Mouse (Mus musculus) erythroblast, embryonic 14.5 days (primary cell): ENCODE results near the gene Elf1.

Source experiments
- GATA1 ChIP-seq: IDR thresholded peaks from 2 replicates; pipeline ENCODE4 v1.6.1; 2012; ENCODE audit warnings: low read length, inconsistent platforms, mixed read lengths
- TAL1 ChIP-seq: IDR thresholded peaks from 3 replicates; pipeline ENCODE4 v1.6.1; 2012; ENCODE audit warnings: low read length, inconsistent platforms, mixed read lengths

DNA sequence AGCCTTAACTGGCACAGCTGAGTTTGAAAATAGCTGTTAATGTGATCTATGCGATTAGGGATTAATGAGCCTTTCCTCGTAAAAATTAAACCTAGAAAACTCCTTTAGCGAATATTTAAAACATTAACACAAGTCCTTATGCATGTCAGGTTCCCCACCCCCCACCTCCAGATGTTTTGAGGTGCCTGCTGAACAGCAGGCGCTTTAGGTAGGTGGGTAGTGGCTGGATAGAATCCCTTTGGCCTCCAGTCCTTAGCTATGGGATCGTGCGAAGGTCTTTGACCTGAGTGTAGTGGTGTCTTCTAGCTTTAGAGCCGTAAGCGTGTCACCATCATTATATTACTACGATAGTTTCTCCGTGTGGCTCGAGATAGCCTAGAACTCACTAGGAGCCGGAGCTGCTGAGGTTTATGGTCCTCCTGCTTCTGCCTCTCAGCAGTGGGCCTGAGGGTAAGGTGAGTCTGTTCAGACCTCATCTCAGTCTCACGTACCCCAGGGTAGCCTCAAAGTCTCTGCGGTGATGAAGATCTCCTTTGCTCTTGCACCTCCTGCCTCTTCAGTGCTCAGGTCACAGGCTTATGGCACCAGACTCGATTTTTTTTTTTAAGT is 1.9 kb downstream of the Elf1 start:
- no peak for TF ChIP-seq GATA1
- no peak for TF ChIP-seq TAL1
